Mouse (Mus musculus): ENCODE data around the gene Tcp10b. TPM values are rescaled to one million over a fixed set of nuclear protein-coding genes. Genes with fewer than 3 reads are reported as not detected.

The Tcp10b gene
- polyA plus RNA-seq, 2 experiments from 2014 or later, result not detected

Other genes with a start within 250 kb of the Tcp10b start
- under 1 TPM in 1 of 2 experiments, not detected in 1; 0.26 TPM for gene Mas1, start 193.0 kb upstream of the Tcp10b start, polyA plus RNA-seq (2017; shearing (Covaris generic))
- not detected for gene Mrgprh, start 185.1 kb upstream of the Tcp10b start, polyA plus RNA-seq (2017; shearing (Covaris generic))
- 1 to 10 TPM in 1 of 2 experiments, under 1 TPM in 1; 0.62 to 1.2 TPM for gene Pnldc1, start 150.9 kb upstream of the Tcp10b start, polyA plus RNA-seq (2017; shearing (Covaris generic))
- gene Tcp1, start 145.4 kb upstream of the Tcp10b start, polyA plus RNA-seq (2017; shearing (Covaris generic)), result 100 to 1,000 TPM; 259 to 267 TPM
- gene Mrpl18, start 144.8 kb upstream of the Tcp10b start, polyA plus RNA-seq (2017; shearing (Covaris generic)), result 100 to 1,000 TPM; 209 to 240 TPM
- under 1 TPM in 1 of 2 experiments, not detected in 1; 0.93 TPM for gene Acat3, start 120.5 kb upstream of the Tcp10b start, polyA plus RNA-seq (2017; shearing (Covaris generic))
- 10 to 100 TPM; 38.5 to 40.3 TPM for gene Acat2, start 100.4 kb upstream of the Tcp10b start, polyA plus RNA-seq (2017; shearing (Covaris generic))
- gene Wtap, start 66.9 kb upstream of the Tcp10b start, polyA plus RNA-seq (2017; shearing (Covaris generic)), result 100 to 1,000 TPM; 110 to 181 TPM
- 10 to 100 TPM; 62.4 to 64.0 TPM for gene Sod2, start 54.3 kb upstream of the Tcp10b start, polyA plus RNA-seq (2017; shearing (Covaris generic))
- not detected for gene Gpr31b, start 8.8 kb upstream of the Tcp10b start, polyA plus RNA-seq (2017; shearing (Covaris generic))
- gene Unc93a, start 70.7 kb downstream of the Tcp10b start, polyA plus RNA-seq (2017; shearing (Covaris generic)), result not detected
- gene Smok2a, start 160.1 kb downstream of the Tcp10b start, polyA plus RNA-seq (2017; shearing (Covaris generic)), result not detected
- gene Smok2b, start 169.2 kb downstream of the Tcp10b start, polyA plus RNA-seq (2017; shearing (Covaris generic)), result under 1 TPM in 1 of 2 experiments, not detected in 1; 0.28 TPM

All from activated CD4-positive, CD25-positive, alpha-beta regulatory T cell, adult 4 months (primary cell).